In the genomic region with DNA sequence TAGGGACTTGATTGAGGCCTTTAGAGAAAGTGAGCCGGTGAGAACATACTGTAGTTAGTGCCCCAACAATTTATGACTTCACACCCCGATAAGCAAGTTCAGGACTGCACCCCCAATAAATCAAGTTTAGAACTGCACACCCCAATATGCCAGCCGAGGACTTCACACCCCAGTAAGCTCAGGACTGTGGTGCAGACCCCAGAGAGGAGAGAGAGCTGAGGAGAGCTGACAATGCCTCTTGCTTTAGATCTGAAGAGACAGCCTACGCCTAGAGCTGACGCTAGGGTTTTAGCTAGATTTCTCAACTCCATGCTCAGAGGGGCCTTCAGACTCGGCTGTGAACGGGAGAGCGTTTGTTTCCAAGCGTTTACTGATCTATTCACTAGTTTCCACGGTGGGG, we compare ENCODE assay signal across 16 mouse cellular contexts. TPM values are rescaled to one million over a fixed set of nuclear protein-coding genes. Genes with fewer than 3 reads are reported as not detected.
"Had no signal": no experiment of that assay in that cellular context is flagged by ENCODE, and none has a peak within 500 bp of the region (broad histone marks: within the 10 kb centered on the region; RNA-seq: fewer than 3 reads in every experiment).

No protein-coding gene starts in this region.

- H3K4me2 ChIP-seq: hindbrain, embryonic 15.5 days; limb, embryonic 12.5 days; liver, embryonic 13.5 days; lung, embryonic 15.5 days; midbrain, embryonic 11.5 days; midbrain, embryonic 15.5 days; neural tube, embryonic 13.5 days had no signal

- ATAC-seq: midbrain, embryonic 15.5 days had no signal

- H3K27ac ChIP-seq: hindbrain, embryonic 10.5 days; hindbrain, embryonic 15.5 days; limb, embryonic 12.5 days; liver, embryonic 13.5 days; lung, embryonic 15.5 days; macrophage; midbrain, embryonic 15.5 days; neural tube, embryonic 13.5 days had no signal

- H3K4me1 ChIP-seq: hindbrain, embryonic 10.5 days; hindbrain, embryonic 15.5 days; limb, embryonic 12.5 days; liver, embryonic 13.5 days; lung, embryonic 15.5 days; megakaryocyte, embryonic 14.5 days; midbrain, embryonic 15.5 days; neural tube, embryonic 13.5 days had no signal

- H3K9me3 ChIP-seq: hindbrain, embryonic 10.5 days; hindbrain, embryonic 15.5 days; limb, embryonic 12.5 days; liver, embryonic 13.5 days; lung, embryonic 15.5 days; megakaryocyte, embryonic 14.5 days; midbrain, embryonic 15.5 days; neural tube, embryonic 13.5 days had no signal

- DNase-seq: layer of hippocampus, postnatal 36 days; liver; liver, embryonic 13.5 days; liver, postnatal 0 days; lung, postnatal 14 days; right cerebral cortex, postnatal 14 days; thymus, postnatal 4 days had no signal

- H3K9ac ChIP-seq: hindbrain, embryonic 15.5 days; limb, embryonic 12.5 days; liver, embryonic 13.5 days; liver, postnatal 0 days; lung, embryonic 15.5 days; midbrain, embryonic 15.5 days; neural tube, embryonic 13.5 days had no signal

- H3K27me3 ChIP-seq: hindbrain, embryonic 15.5 days; limb, embryonic 12.5 days; liver, embryonic 13.5 days; lung, embryonic 15.5 days; midbrain, embryonic 15.5 days; neural tube, embryonic 13.5 days had no signal

- H3K36me3 ChIP-seq: hindbrain, embryonic 10.5 days; hindbrain, embryonic 15.5 days; limb, embryonic 12.5 days; liver, embryonic 13.5 days; lung, embryonic 15.5 days; midbrain, embryonic 15.5 days; neural tube, embryonic 13.5 days had no signal

- H3K4me3 ChIP-seq: hindbrain, embryonic 10.5 days; hindbrain, embryonic 15.5 days; limb, embryonic 12.5 days; liver, embryonic 13.5 days; lung, embryonic 15.5 days; megakaryocyte, embryonic 14.5 days; midbrain, embryonic 15.5 days; neural tube, embryonic 13.5 days had no signal

RNA-seq across cellular contexts. Expression of gene Acpp, which starts 32.7 kb away (rescaled TPM):
- total RNA-seq: layer of hippocampus, postnatal 36 days had no signal
